Mouse (Mus musculus): ENCODE results near the gene Etnppl.

The Etnppl gene

DNA sequence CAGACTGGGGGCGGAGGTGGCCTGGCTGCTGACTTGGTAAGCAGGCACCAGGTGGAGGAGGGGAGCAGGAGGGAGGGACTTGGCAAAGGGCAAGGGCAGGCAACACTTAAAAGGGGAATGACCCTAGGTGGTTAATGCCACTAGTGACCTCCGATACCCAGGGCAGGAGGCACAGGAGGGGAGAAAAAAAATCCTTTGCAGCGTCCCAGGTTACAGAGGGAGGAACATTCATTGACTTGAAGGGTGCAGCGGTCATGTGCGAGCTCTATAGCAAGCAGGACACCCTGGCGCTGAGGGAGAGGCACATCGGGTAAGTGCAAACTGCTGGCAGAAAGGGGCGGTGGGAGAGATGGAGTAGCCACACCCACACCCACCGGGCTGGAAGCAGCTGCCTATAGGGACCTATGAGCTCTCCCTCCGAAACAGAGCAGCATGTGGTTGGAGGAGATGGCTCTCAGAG lies at the start of gene Etnppl:
Gene Etnppl, plus strand, starts transcription at position 10 of the 460 bp plus-strand sequence.
- DNase-seq (ENCODE audit: low spot score): no peak

GRCm38 (mm10) chr3:130568331-130569095 lies 48.7 kb upstream of the Etnppl start:
- DNase-seq (ENCODE audit: low spot score): no peak

- DNase-seq (ENCODE audit: low spot score): no peak
Measured at GRCm38 (mm10) chr3:130573243-130573642, 44.0 kb upstream of the Etnppl start.

- peak; percentile 61 for DNase-seq (ENCODE audit: low spot score)
Measured at GRCm38 (mm10) chr3:130574652-130575051, 42.6 kb upstream of the Etnppl start.

- DNase-seq (ENCODE audit: low spot score): no peak
Measured at GRCm38 (mm10) chr3:130576683-130577082, 40.6 kb upstream of the Etnppl start.

- no peak for DNase-seq (ENCODE audit: low spot score)
Measured at GRCm38 (mm10) chr3:130579501-130579900, 37.7 kb upstream of the Etnppl start.

DNA sequence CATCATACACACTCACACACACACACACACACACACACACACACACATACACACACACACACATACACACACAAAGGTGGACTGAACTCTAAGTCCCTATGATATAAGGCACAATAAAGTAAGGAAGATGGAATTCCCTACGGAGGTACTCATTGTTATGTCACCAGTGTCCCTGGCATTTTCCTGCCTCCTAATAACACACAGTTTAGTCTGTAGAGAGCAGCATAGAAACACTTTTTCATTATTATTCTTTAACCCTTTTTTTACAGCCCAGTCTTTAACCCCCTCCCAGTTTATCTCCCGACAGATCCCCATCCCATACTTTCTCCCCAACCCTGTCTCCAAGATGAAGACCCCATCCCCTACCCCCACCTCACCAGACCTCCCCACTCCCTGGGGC lies 35.7 kb upstream of the Etnppl start:
- DNase-seq (ENCODE audit: low spot score): no peak

DNA sequence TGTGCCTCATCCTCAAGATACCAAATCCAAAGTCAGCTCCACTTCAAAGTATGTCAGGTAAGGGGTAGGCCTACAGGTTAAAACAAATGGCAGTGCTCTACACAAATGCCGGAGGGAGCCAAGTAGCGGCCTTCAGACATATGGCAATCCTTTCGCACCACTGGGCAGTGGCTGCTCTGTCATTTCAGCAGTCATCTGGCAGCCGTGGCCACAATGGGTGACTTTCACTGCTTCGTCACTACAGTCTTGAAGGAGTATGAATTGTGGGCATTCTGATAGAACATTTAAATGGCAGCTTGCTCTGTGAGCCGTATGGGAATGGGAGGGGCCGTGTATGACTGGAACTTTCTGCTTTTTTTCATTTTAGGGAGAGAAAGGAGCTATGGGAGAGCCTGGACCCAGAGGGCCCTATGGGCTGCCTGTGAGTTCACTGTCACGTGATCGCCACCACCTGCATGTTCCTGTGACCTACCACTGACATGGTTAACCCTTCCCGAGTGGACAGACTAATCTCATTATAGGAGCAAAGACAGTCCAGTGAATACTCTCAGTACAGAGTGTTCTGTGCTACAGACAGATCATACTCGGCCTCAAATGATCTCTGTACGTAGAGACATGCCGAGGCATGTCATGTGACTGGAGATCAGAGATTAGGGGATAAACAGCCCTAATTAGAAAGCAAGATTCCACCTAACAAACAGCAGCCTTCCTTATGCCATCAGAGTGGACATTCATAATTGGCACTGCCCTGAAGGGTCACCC lies 34.2 kb upstream of the Etnppl start:
- no peak for DNase-seq (ENCODE audit: low spot score)

DNA sequence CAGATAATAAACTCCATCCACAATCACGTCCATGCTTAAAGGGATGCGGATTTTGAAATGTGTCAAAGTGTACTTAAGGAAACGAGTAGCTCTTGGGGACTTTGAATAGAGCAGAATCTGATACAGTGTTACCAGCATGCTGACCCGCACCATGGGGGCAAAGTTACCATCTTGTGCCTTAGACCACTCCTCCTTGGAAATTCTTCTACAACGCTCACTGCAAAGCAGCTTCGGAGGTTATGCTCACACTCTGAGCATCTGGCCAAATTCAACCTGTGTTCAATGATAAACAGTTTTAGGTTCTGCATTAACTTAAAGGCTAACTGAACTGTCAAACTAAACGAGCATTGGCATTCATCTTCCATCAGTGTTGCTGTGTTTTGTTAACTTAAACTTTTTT lies 33.2 kb upstream of the Etnppl start:
- DNase-seq (ENCODE audit: low spot score): no peak

- no peak for DNase-seq (ENCODE audit: low spot score)
Measured at GRCm38 (mm10) chr3:130595050-130595449, 22.2 kb upstream of the Etnppl start.

- DNase-seq (ENCODE audit: low spot score): no peak
Measured at GRCm38 (mm10) chr3:130601491-130601890, 15.8 kb upstream of the Etnppl start.

DNA sequence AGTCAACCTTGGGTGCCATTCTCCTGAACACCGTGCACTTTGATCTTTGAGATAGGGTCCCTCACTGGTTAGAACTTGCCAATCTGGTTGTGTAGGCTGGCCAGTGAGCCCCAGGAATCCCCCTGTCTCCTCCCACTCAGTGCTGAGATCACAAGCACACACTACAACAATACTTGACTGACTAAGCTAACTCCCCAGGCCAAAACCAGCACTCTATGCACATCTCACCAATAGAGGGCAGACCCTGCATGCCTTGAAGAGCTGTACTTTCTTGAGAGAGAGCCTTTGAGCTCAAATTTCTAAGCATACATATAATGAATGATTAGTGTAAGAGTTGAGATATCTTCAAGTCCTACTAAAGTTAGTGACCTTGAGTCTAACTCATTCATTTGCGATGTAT lies 9.3 kb upstream of the Etnppl start:
- no peak for DNase-seq (ENCODE audit: low spot score)

- DNase-seq (ENCODE audit: low spot score): no peak
Measured at GRCm38 (mm10) chr3:130614444-130614843, 2.8 kb upstream of the Etnppl start.

- no peak for DNase-seq (ENCODE audit: low spot score)
Measured at GRCm38 (mm10) chr3:130615625-130616024, 1.6 kb upstream of the Etnppl start.

- no peak for DNase-seq (ENCODE audit: low spot score)
Measured at GRCm38 (mm10) chr3:130620517-130621146, 3.4 kb downstream of the Etnppl start.

DNA sequence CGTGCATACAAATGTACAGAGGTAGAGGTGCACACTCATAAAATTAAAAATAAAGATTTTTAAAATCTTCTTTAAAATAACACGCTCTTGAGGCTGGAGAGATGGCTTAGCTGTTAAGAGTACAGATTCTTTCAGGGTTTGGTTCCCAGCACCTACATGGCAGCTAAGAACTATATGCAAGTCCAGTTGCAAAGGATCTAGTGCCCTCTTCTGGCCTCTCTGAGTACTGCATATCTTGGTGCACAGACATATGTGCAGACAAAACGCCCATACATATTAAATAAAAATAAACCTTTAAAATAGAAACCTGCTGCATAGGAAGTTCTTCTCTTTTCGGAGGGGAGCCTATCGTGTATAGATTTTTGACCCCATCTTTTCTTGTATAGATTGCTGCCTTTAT lies 11.1 kb downstream of the Etnppl start:
- DNase-seq (ENCODE audit: low spot score): no peak

- DNase-seq (ENCODE audit: low spot score): no peak
Measured at GRCm38 (mm10) chr3:130633859-130634258, 16.6 kb downstream of the Etnppl start.

DNA sequence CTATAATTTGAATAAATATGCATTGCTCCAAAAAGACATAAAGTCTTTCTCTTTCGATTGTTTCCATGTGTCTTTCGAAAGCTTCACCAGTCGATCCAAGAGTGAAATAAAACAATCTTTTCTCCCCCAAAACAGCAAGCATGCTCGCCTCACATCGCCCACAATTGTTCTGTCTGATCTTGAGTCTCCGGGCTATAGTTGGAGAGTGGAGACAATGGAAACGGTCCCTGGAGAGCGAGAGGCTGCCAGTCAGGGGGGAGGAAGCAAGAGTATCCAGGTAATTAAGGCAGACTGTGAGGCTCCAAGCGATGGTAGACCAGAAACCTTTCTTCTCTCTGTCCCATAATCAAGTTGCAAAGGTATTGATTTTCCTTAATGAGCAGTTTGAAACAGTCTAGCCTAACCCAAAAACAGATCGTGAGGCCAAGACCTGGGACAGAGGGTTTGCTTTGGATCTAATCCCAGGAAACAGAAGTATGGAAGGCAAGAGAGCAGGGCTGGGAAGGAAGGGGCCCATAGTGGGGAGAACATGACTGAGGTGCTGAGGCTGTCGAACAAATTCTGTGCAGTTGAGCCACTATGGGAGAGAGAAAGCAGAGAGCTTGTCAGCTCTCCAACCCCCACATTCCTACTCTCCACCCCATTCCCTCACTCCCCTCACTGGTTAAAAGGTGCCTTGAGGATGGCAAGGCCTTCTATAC lies 29.0 kb downstream of the Etnppl start:
- no peak for DNase-seq (ENCODE audit: low spot score)

DNA sequence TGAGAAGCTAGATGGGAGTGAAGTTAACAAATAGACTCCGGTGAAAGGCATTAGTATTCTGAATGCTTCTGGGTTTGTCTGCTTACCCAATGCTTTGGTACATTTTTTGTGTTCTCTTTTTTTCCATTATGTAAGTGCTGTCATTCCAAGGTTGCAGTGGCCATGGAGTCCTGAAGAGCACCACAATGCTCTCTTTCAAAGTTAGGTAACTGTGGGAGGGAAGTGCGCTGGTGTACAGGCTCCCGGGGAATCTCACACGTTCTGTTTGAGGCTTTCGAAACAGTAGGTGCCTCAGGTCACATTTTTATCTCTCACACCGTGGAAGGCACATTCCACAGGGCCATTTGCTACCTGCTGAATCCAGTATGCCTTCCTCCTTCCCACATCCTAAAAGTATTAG lies 32.3 kb downstream of the Etnppl start:
- DNase-seq (ENCODE audit: low spot score): no peak

- DNase-seq (ENCODE audit: low spot score): no peak
Measured at GRCm38 (mm10) chr3:130660619-130661018, 43.4 kb downstream of the Etnppl start.

- no peak for DNase-seq (ENCODE audit: low spot score)
Measured at GRCm38 (mm10) chr3:130662496-130662895, 45.2 kb downstream of the Etnppl start.

- no peak for DNase-seq (ENCODE audit: low spot score)
Measured at GRCm38 (mm10) chr3:130671291-130671690, 54.0 kb downstream of the Etnppl start.
